Mouse (Mus musculus) T-helper 1 cell (primary cell): ENCODE results near the gene Pinlyp.

Source experiments
- in situ Hi-C: fragments of 300-600 bp; cut with MboI, MseI; formaldehyde crosslinking; loops from one replicate; pipeline ENCODE4 v1.15.1; 2025; ENCODE audit warnings: high pct_unique_total_duplicates

Pinlyp gene

DNA sequence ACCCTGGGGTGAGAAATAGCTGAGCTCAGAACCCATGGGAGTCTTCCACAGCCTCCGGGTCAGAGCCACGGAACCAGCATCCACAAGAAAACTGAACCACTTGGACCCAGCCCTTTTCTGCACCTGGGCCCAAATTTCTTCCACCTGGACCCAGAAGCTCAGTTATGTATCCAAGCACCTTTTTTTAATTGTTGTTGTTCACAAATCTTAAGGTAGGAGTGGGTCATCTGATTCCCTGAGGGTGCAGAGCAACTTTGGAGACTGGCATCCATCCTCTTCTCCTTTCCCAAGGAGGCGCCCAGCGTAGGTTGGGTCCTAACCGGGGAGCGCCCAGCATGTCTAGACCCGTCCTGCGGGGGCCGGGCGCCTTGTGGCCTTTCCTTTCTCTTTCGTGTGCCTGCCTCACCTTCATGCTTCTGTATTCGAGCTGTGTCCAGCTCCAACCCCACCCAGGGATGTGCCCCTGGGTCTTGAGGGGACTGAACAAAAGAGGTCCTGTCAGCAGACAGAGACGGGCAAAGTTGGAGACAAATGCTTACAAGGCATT lies at the start of gene Pinlyp, which contains the start of gene Xrcc1:
TSS of gene Pinlyp (minus strand) at position 51 of the 547 bp plus-strand sequence.
TSS of gene Xrcc1 (plus strand) at position 222 of the 547 bp plus-strand sequence.
- in situ Hi-C loops: no loop called here

DNA sequence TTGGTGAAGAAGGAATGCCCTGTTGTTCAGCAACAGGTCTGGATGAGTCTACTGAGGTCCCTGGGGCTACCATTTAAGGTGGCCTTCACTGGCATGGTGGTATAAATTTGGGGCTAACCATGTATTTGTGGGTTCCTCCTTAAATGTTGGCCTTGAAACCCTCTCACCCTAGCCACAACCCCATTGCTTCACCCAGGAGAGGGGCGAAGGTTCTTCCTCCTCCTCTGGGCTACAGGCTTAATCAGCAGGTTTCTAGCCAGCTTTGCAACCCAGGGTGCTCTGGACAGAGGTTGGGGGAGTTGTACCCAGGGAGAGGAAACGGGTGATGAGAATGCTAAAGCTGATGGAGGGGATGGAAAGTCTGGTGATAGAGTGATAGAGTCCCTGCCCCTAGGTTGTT lies 49.5 kb upstream of the Pinlyp start:
- in situ Hi-C loops: no loop called here

DNA sequence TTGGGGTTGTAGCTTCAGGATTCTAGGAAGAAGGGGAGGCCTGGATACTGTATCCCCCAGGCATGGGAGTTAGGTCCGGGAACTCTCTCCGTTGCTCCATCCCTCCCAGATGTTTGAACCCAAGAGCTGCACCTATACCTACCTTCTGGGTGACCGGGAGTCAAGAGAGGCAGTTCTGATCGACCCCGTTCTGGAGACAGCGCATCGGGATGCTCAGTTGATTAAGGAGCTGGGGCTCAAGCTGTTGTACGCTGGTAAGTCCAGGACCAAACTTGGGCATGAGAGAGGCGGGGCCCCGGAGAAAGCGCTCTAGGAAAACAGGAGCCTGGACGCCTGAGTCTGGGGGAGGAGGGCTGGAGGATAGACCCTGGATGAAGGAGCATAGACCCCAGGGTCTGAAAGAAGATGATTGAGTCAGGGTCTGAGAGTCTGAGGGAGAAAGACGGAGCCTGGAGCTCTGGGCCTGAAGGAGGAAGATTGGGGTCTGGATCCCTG lies 48.4 kb upstream of the Pinlyp start:
- in situ Hi-C loops: no loop called here

GRCm38 (mm10) chr7:24593621-24594308 lies 47.8 kb upstream of the Pinlyp start:
- in situ Hi-C loops: no loop called here

DNA sequence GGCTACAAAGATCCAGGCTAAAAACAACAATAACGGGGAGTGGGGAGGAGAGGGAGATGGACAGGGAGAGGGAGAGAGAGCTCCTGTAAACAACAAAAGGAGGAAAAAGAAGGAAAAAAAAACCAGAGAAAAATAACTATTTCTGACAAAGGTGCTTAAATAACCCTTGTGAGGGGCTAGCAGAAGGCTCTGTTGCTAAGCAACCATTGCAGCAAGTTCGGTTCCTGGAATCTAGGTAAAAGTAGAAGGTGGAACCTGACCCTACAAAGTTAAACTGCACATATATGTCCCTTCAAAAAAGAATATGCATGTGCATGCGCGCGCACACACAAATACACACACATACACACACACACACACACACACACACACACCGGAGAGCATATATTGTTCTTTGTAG lies 46.9 kb upstream of the Pinlyp start:
- in situ Hi-C loops: no loop called here

GRCm38 (mm10) chr7:24592163-24592562 lies 46.2 kb upstream of the Pinlyp start:
- in situ Hi-C loops: no loop called here

GRCm38 (mm10) chr7:24591735-24592134 lies 45.8 kb upstream of the Pinlyp start:
- in situ Hi-C loops: no loop called here

- in situ Hi-C loops: no loop called here
Observed at GRCm38 (mm10) chr7:24588336-24588735, 42.4 kb upstream of the Pinlyp start.

DNA sequence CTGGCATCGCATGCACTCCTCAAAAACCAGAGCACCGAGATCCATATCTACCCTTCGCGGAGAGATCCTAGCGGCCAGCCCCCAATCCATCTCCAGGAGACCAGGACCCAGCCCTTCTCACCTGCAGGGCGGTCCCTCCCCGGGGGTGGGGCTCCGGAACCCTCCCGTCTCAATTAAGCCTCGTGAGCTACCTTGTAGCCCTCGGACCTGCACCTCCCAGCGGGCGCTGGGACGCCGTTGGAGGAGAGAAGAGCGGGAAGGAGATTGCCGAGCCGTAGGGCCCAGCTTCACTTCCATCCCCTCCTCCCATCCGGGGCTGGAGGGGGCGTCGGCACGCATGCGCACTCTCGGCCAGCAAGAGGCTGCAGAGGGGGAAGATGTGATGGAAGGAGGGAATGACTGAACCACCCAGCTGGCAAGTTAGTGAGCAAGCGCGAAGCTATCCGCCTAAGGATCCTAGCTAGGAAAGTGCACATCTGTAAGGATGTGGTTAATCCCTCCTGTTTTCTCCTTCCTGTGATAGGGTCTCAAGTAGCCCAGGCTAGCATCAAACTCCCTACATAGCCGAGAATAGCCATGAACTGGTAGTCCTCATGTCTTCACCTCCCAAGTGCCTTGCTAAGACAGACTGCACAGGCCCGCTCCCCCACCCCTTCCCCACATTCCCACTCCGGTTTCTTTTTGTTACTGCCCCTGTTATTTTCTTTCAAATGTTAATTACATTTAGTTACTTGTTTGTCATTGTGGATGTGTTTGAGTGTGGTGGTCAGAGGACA lies 41.6 kb upstream of the Pinlyp start, which contains the start of the genes Ethe1 and Zfp575:
TSS of gene Ethe1 (plus strand) at position 214 of the 776 bp plus-strand sequence.
TSS of gene Zfp575 (minus strand) at position 312 of the 776 bp plus-strand sequence.
- in situ Hi-C loops: no loop called here

GRCm38 (mm10) chr7:24586828-24587227 lies 40.9 kb upstream of the Pinlyp start:
- in situ Hi-C loops: no loop called here

DNA sequence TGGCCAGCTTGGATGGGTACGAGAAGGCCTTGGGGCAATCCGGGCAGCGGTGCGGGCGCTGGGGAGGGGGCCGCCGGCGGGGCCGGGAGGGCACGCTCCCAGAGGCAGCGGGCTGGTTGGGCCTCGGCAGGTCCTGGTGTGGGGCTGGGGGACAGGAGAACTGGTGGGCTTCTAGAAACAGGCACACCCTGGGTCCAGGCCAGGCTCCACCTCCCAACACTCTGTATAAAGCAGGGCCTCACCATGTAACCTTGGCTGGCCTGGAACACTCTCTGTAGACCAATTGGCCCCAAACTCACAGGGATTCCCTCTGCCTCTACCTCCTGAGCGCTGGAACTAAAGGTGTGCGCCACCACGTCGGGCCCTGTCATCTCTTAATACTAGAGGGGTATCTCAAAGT lies 40.1 kb upstream of the Pinlyp start:
- in situ Hi-C loops: no loop called here

DNA sequence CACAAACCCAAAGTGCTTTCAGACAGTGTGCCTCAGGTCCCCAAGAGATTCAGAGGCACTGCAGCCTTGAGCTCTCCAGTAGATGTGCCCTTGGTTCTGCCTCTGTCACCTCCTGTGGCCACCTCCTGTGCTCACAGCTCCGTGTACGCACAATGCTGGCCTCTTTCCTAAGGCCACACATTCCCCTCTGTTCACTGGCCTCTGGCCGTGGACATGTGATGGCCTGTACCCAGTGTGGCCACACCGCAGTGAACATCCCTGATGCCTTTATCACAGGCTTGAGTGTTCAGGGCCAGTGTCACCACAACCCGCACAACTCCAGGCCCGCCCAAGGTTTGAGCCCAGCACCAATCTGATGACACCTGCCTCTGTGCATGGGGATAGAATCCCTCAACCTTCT lies 39.0 kb upstream of the Pinlyp start:
- in situ Hi-C loops: no loop called here

DNA sequence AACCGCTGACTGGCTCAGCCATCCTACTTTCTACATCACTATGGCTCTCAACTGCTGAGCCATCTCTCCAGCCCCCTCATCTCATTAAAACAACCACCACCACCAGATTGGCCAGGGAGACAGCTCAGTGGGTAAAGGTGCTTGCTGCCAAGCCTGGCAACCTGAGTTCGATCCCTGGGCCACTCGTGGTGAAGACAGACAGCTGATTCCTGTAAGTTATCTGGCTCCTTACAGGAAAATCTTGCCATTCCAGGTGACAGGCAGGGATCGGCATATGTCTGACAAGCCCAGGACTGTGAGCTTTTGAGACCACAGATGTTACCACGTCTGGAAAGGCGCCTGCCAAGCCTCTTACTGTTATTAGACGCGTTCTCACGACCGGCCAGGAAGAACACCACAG lies 31.9 kb upstream of the Pinlyp start:
- in situ Hi-C loops: no loop called here

DNA sequence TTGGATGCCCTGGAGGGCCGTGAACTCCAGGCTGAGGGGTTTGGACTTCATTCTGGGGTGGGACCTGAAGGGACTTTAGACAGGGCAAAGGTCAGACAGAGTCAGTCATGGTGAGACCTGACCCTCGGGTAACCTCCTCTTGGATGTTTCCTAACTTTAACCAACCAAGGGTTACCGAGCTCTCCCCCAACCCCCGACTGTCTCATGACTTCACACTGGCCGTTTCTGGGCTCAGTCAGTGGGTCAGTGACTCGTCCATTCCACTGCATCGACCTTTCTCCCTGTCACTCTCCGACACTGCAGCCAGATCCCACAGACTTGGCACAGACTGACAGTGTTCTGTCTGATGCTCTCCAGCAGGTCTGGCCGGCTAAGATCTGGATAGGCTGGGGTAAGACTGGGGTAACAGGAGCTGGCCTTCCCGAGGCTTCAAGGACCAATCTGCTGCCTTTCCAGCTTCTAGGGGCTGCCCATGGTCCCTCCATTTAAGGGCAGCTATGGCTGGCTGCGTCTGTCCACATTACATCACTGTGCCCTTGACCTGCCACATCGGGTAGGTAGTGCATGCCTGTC lies 28.4 kb upstream of the Pinlyp start:
- in situ Hi-C loops: no loop called here

DNA sequence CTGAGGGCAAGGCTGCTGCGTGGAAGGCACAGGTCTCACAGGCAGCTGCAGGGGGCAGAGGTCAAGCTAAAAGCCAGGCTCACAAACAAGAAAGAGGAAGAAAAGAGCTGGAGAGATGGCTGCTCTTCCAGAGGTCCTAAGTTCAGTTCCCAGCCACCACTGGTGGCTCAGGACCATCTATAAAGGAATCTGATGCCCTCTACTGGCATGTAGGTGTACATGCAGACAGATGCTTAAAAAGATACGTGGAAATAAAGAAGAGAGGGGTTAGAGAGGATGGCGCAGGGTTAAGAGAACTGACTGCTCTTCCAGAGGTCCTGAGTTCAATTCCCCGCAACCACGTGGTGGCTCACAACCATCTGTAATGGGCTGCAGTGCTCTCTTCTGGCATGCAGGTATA lies 26.5 kb upstream of the Pinlyp start:
- in situ Hi-C loops: no loop called here

DNA sequence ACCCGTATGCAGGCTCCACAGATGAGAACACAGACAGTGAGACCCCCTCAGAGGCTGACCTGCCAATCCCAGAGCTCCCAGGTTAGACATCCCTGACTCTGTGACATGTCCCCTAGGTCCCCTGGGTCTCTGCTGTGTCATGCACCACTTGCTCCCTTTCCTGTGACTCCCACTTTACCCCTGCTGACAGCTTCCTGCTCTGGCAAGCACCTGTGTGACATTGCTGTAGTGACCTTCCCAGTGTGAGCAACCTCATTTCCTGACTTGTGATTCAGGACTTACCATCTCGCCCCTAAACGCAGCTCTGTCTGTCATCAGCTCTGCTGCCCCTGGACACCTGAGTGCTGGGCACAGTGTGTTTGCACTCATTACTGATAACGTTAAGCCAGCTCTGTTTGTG lies 25.2 kb upstream of the Pinlyp start:
- in situ Hi-C loops: no loop called here

DNA sequence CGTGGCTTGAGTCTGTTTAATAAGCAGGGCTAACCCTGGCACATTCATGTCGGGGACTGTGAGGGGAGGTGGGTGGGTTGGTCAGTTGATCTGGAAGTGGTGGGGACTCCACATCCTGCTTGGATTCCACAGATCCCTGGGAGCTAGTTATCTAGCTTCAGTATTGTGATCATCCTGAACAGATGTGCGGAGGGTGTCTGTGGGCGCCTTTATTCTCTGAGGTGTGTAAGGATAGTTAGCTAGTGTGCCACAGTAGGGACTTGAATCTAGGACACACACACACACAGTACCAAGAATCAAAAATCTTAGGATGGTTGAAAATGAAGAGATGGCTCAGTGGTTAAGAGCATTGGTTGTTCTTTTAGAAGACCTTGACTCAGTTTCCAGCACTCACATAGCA lies 22.6 kb upstream of the Pinlyp start:
- in situ Hi-C loops: no loop called here

DNA sequence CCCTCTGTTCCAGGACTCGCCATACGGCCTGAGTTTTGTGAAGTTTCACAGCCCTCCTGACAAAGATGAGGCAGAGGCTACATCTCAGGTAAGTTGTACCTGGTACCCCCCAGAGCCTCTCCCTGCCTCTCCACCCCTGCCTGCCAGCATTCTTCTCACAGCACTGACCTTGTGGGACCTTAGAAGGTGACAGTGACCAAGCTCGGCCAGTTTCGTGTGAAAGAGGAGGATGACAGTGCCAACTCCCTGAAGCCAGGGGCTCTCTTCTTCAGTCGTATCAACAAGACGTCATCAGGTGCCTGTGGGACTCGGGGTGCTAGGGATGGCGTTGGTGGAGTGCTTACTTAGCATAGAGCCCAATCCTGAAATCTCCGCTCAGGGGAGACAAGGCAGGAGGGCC lies 20.3 kb upstream of the Pinlyp start:
- in situ Hi-C loops: no loop called here

DNA sequence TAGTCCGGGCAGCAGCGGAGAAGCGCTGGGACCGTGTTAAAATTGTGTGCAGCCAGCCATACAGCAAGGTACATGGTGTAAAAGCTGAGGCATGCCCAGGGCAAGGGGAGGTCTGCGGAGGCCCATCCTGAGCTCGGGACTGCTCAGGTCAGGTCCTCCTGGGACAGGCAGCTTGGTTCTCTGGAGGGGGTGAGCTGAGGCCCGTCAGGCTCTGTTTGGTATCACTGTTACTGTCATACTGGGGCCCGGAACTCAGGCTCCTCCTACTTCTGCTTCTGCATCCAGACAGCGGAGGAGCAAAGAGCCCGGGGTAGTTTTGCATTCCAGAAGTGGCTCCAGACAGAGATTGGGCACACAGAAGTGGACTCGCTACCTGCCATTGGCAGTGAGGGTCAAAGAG lies 19.7 kb upstream of the Pinlyp start:
- in situ Hi-C loops: no loop called here

DNA sequence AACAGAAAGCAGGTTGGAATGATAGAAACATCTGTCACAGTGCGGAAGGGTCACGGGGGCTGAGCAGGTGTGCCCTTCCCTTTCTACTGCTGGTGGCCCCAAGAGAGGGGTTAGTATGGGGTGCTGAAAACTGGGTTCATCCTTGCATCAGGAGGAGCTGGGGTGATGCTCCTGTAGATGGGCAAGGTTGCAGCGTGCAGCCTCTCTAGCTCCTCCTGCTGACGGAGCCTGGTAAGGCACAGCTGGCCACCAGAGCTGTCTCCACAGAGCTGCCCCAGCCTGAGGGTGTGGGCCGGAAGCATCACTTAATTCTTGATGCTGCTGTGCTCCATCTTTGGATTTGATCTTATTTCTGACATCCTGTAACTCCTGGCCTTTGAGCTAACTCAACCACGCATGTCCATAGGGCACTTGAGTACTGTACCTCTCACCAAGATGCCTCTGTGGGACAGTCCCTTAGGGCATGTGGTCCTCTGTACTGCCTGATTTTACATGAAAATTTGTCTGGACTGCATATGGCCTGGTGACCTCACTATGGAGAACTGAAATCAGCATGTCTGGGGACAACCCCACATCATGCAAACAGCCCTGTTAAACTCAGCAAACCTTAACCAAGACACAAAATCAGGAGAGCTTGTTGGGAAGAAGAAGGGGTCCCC lies 18.8 kb upstream of the Pinlyp start:
- in situ Hi-C loops: no loop called here

- in situ Hi-C loops: no loop called here
Observed at GRCm38 (mm10) chr7:24563837-24564206, 17.9 kb upstream of the Pinlyp start.
